8 mouse cellular contexts compared by ENCODE assay signal in genomic region chr1:171698983-171699382, GRCm38 (mm10). TPM values are rescaled to one million over a fixed set of nuclear protein-coding genes. Genes with fewer than 3 reads are reported as not detected.
A peak's percentile ranks its signal among the peaks of the same experiment; 100 is the strongest.
DNase-seq lines count a peak whose midpoint lies in the region; ATAC-seq lines count a peak whose summit lies in the region.

No protein-coding gene starts in this region.

- H3K9me3 ChIP-seq in neural tube, embryonic 11.5 days (ENCODE audit: control insufficient read depth, low read length), result no peaks in the 10 kb centered on the region

- H3K4me2 ChIP-seq in neural tube, embryonic 11.5 days (ENCODE audit: low read depth), result no peak overlapping the region

- H3K27me3 ChIP-seq in neural tube, embryonic 11.5 days (ENCODE audit: control insufficient read depth, insufficient read depth, low read length), result no peaks in the 10 kb centered on the region

- no peak for ATAC-seq in neural tube, embryonic 11.5 days (ENCODE audit: insufficient read depth, low FRiP score, low TSS enrichment)
- no peak for ATAC-seq in erythroblast, adult 5-6 weeks (replicated peaks; ENCODE audit: low FRiP score, poor library complexity, severe bottlenecking)

- H3K9ac ChIP-seq in neural tube, embryonic 11.5 days (ENCODE audit: low read length), result no peak overlapping the region

- WGBS in neural tube, embryonic 11.5 days, result 23% methylated on average over 6 of the region's 6 CpGs

- H3K4me3 ChIP-seq in neural tube, embryonic 11.5 days (ENCODE audit: low read depth, low read length), result no peak overlapping the region

- H3K36me3 ChIP-seq in neural tube, embryonic 11.5 days (ENCODE audit: control insufficient read depth, insufficient read depth, low read length), result no peaks in the 10 kb centered on the region

- H3K4me1 ChIP-seq in neural tube, embryonic 11.5 days (ENCODE audit: control insufficient read depth, insufficient read depth, low read length), result no peaks in the 10 kb centered on the region

- no peak overlapping the region for H3K27ac ChIP-seq in neural tube, embryonic 11.5 days (ENCODE audit: low read depth, low read length)

- peak; percentile 88 for DNase-seq in heart, adult 11 months
- no peak for DNase-seq in heart, adult 8-10 months (ENCODE audit: low spot score)
- peak; percentile 87 for DNase-seq in CD4-positive helper T cell, adult 2 months (ENCODE audit: low read depth, low spot score)
- DNase-seq in brain, adult 2 months (ENCODE audit: low read depth, low spot score), result peak; percentile 57
- peak; percentile 26 for DNase-seq in layer of hippocampus, adult 9-11 months
- DNase-seq in neural tube, embryonic 11.5 days (ENCODE audit: low spot score), result peak; percentile 55
- no peak for DNase-seq in urinary bladder, postnatal 14 days (ENCODE audit: low spot score)

RNA-seq across cellular contexts. Expression of gene Cd48, which starts 17.2 kb away (rescaled TPM):
- 1 to 10 TPM; 1.1 to 2.7 (median 1.6) TPM for total RNA-seq in heart, adult 8-10 months (2022)
- polyA plus RNA-seq in neural tube, embryonic 11.5 days (2014; fragmentation: Nextera tagmentation; extraction: Ambion mirVana), result 0.47 and 0.72 TPM in 2 replicates
- total RNA-seq in erythroblast, adult 5-6 weeks (2015; ENCODE audit: low replicate concordance), result 52.2 and 60.3 TPM in 2 replicates
- 24.8 and 27.7 TPM in 2 replicates for total RNA-seq in erythroblast, adult 5-6 weeks (2017; ENCODE audit: low replicate concordance)

RNA-seq across cellular contexts. Expression of gene Slamf7, which starts 46.1 kb away (rescaled TPM):
- total RNA-seq in heart, adult 8-10 months (2022), result under 1 TPM; 0.16 to 0.32 (median 0.28) TPM
- polyA plus RNA-seq in neural tube, embryonic 11.5 days (2014; fragmentation: Nextera tagmentation; extraction: Ambion mirVana), result not detected in 2 replicates
- total RNA-seq in erythroblast, adult 5-6 weeks (2015; ENCODE audit: low replicate concordance), result 3.3 and 10.7 TPM in 2 replicates
- 1.4 TPM in 1 of 2 replicates, not detected in the other for total RNA-seq in erythroblast, adult 5-6 weeks (2017; ENCODE audit: low replicate concordance)

Comparison
In these comparisons a context has a peak if more than half of its experiments do, and no peak if none do; other contexts are left out.
1. DNase-seq: peak in heart, adult 11 months (single experiment), CD4-positive helper T cell, adult 2 months (single experiment), brain, adult 2 months (single experiment), layer of hippocampus, adult 9-11 months (single experiment) and neural tube, embryonic 11.5 days (single experiment); none in heart, adult 8-10 months (single experiment) and urinary bladder, postnatal 14 days (single experiment).
2. RNA of gene Cd48, which starts 17.2 kb away (total RNA-seq): 24.8 to 60.3 TPM in erythroblast, adult 5-6 weeks; 1.1 to 2.7 TPM in heart, adult 8-10 months; every median in the first group is over 4 times any median in the second.